Mouse (Mus musculus) CH12.LX (cell line): Measurements from ENCODE around the gene Hip1r. TPM values are rescaled to one million over a fixed set of nuclear protein-coding genes. Genes with fewer than 3 reads are reported as not detected.

Source experiments
- DNase-seq: peaks from one replicate; pipeline ENCODE4 v3.0.0-alpha.2; 2013; ENCODE audit errors: extremely low read depth
- H3K27ac ChIP-seq: 2 replicates; pipeline ENCODE4 v1.5.1; 2012; ENCODE audit warnings: low read depth, mild to moderate bottlenecking, control low read depth, moderate library complexity; ENCODE audit not compliant: insufficient read depth
- H3K27me3 ChIP-seq: replicated peaks from 2 replicates; pipeline ENCODE3; 2012; ENCODE audit warnings: inconsistent platforms
- H3K36me3 ChIP-seq, 2 experiments: replicated peaks in 1 of 2; 2 replicates each; pipeline versions ENCODE3 to v1.6.1; 2012; ENCODE audit warnings: inconsistent platforms in 1 of 2, low read length in 1 of 2, mild to moderate bottlenecking in 1 of 2, mixed read lengths in 1 of 2, moderate library complexity in 1 of 2; ENCODE audit not compliant: control insufficient read depth in 1 of 2, insufficient read depth in 1 of 2
- H3K4me1 ChIP-seq, 2 experiments: 2 replicates each; pipeline ENCODE4 v1.6.1; 2012; ENCODE audit warnings: inconsistent platforms in 1 of 2, moderate library complexity in 1 of 2; ENCODE audit not compliant: insufficient read depth in 2 of 2, control insufficient read depth in 1 of 2
- H3K4me2 ChIP-seq: 2 replicates; pipeline ENCODE4 v1.6.1; 2012; ENCODE audit warnings: low read depth, mild to moderate bottlenecking, control low read depth; ENCODE audit not compliant: poor library complexity, insufficient read depth, severe bottlenecking
- H3K4me3 ChIP-seq, 3 experiments: fragments of 150-350 bp in 1 of 3; sonication (generic) in 1 of 3; replicated peaks in 1 of 3; 2 replicates each; pipeline versions ENCODE3 to v1.5.1; 2011 to 2012; ENCODE audit warnings: low read depth in 2 of 3, low read length in 2 of 3, mild to moderate bottlenecking in 2 of 3, moderate library complexity in 2 of 3, control low read depth in 1 of 3, improper control_type of control experiment in 1 of 3, inconsistent platforms in 1 of 3, mixed read lengths in 1 of 3; ENCODE audit not compliant: poor library complexity in 1 of 3
- H3K79me2 ChIP-seq: replicated peaks from 2 replicates; pipeline ENCODE4 v1.6.1; 2012; ENCODE audit warnings: mild to moderate bottlenecking, moderate library complexity; ENCODE audit not compliant: control insufficient read depth, poor library complexity, insufficient read depth, severe bottlenecking; ENCODE audit errors: extremely low read depth
- H3K9ac ChIP-seq: 2 replicates; pipeline ENCODE4 v1.6.1; 2012; ENCODE audit warnings: low read depth, mild to moderate bottlenecking, control low read depth, moderate library complexity; ENCODE audit not compliant: insufficient read depth
- H3K9me3 ChIP-seq: replicated peaks from 2 replicates; pipeline ENCODE3; 2012; ENCODE audit warnings: low read length, inconsistent platforms, mixed read lengths
- BHLHE40 ChIP-seq: IDR thresholded peaks from 2 replicates; pipeline ENCODE4 v1.6.1; 2011; ENCODE audit warnings: mild to moderate bottlenecking, low read depth, low read length, improper control_type of control experiment
- CTCF ChIP-seq, 2 experiments: IDR thresholded peaks in 1 of 2; conservative IDR thresholded peaks in 1 of 2; 2 replicates each; pipeline ENCODE4 v1.5.1; 2011 to 2012; ENCODE audit warnings: low read depth in 2 of 2, low read length in 2 of 2, improper control_type of control experiment in 1 of 2, inconsistent platforms in 1 of 2, mild to moderate bottlenecking in 1 of 2, moderate library complexity in 1 of 2
- GABPA ChIP-seq: IDR thresholded peaks from 2 replicates; pipeline ENCODE4 v1.6.1; 2012; ENCODE audit warnings: low read depth, low read length, improper control_type of control experiment, inconsistent platforms; ENCODE audit not compliant: insufficient replicate concordance
- MAFK ChIP-seq: IDR thresholded peaks from 2 replicates; pipeline ENCODE4 v1.6.1; 2011; ENCODE audit warnings: low read length, improper control_type of control experiment; ENCODE audit not compliant: insufficient replicate concordance
- MAX ChIP-seq: IDR thresholded peaks from 2 replicates; pipeline ENCODE4 v1.6.1; 2011; ENCODE audit warnings: low read length, improper control_type of control experiment
- MAZ ChIP-seq: IDR thresholded peaks from 2 replicates; pipeline ENCODE4 v1.6.1; 2012; ENCODE audit warnings: low read depth, mild to moderate bottlenecking, inconsistent platforms, low read length, improper control_type of control experiment, moderate library complexity
- MEF2A ChIP-seq: IDR thresholded peaks from 2 replicates; pipeline ENCODE4 v1.6.1; 2014; ENCODE audit warnings: low read depth, mild to moderate bottlenecking, inconsistent platforms, low read length, improper control_type of control experiment, borderline replicate concordance
- MXI1 ChIP-seq: IDR thresholded peaks from 2 replicates; pipeline ENCODE4 v1.6.1; 2011; ENCODE audit warnings: mild to moderate bottlenecking, low read depth, low read length, improper control_type of control experiment
- MYC ChIP-seq: IDR thresholded peaks from 2 replicates; pipeline ENCODE4 v1.6.1; 2011; ENCODE audit warnings: low read depth, mild to moderate bottlenecking, improper control_type of control experiment, low read length
- NRF1 ChIP-seq: IDR thresholded peaks from 2 replicates; pipeline ENCODE4 v1.6.1; 2014; ENCODE audit warnings: low read depth, mild to moderate bottlenecking, inconsistent platforms, low read length, improper control_type of control experiment, moderate library complexity
- PAX5 ChIP-seq: IDR thresholded peaks from 2 replicates; pipeline ENCODE4 v1.6.1; 2012; ENCODE audit warnings: low read length, inconsistent platforms, mixed read lengths
- POLR2A ChIP-seq: IDR thresholded peaks from 2 replicates; pipeline ENCODE4 v1.6.1; 2011; ENCODE audit warnings: low read depth, mild to moderate bottlenecking, improper control_type of control experiment, low read length
- RAD21 ChIP-seq: IDR thresholded peaks from 2 replicates; pipeline ENCODE4 v1.6.1; 2011; ENCODE audit warnings: low read depth, mild to moderate bottlenecking, low read length, improper control_type of control experiment, moderate library complexity
- SMC3 ChIP-seq: IDR thresholded peaks from 2 replicates; pipeline ENCODE4 v1.6.1; 2011; ENCODE audit warnings: low read depth, low read length, improper control_type of control experiment
- UBTF ChIP-seq: IDR thresholded peaks from 2 replicates; pipeline ENCODE4 v1.6.1; 2012; ENCODE audit warnings: low read depth, mild to moderate bottlenecking, inconsistent platforms, low read length, improper control_type of control experiment, moderate library complexity
- USF1 ChIP-seq: IDR thresholded peaks from 2 replicates; pipeline ENCODE4 v1.6.1; 2014; ENCODE audit warnings: low read depth, mild to moderate bottlenecking, inconsistent platforms, low read length, improper control_type of control experiment
- USF2 ChIP-seq: conservative IDR thresholded peaks from 2 replicates; pipeline ENCODE4 v1.6.1; 2011; ENCODE audit warnings: low read depth, low read length, improper control_type of control experiment
- ZKSCAN1 ChIP-seq: IDR thresholded peaks from 2 replicates; pipeline ENCODE4 v1.6.1; 2012; ENCODE audit warnings: low read depth, inconsistent platforms, low read length, improper control_type of control experiment, borderline replicate concordance
- ZMIZ1 ChIP-seq: IDR thresholded peaks from 2 replicates; pipeline ENCODE4 v1.6.1; 2012; ENCODE audit warnings: low read depth, mild to moderate bottlenecking, inconsistent platforms, low read length, improper control_type of control experiment
- ZNF384 ChIP-seq: IDR thresholded peaks from 2 replicates; pipeline ENCODE4 v1.6.1; 2012; ENCODE audit warnings: low read depth, low read length, improper control_type of control experiment, inconsistent platforms
- dilution Hi-C: fragments of 300-500 bp; cut with MboI; formaldehyde crosslinking; loops from 2 replicates; pipeline ENCODE4 v1.14.3; 2020; ENCODE audit warnings: low sequenced_read_pairs; ENCODE audit not compliant: extremely low pct_unique_long_range_greater_than_20kb, extremely low pct_ligation_motif_present
- in situ Hi-C: fragments of 300-500 bp; cut with MboI; formaldehyde crosslinking; loops from 3 replicates; pipeline ENCODE4 v1.14.3; 2019; ENCODE audit warnings: low sequenced_read_pairs, low pct_ligation_motif_present, low pct_unique_long_range_greater_than_20kb, mixed read lengths
- polyA plus RNA-seq: library from polyadenylated mRNA; unstranded; fragments of >175 nt; gene quantifications from 2 replicates; pipeline ENCODE4 v1.2.1, GENCODE M21; 2012; ENCODE audit warnings: low read depth; ENCODE audit not compliant: insufficient read length
- total RNA-seq, 2 experiments: library from RNA; depleted of rRNA; stranded (reverse); fragments of 300-350 nt in 1 of 2; fragments of >200 nt in 1 of 2; gene quantifications; 2 replicates each; pipeline ENCODE4 v1.2.3; 2012 to 2014

The Hip1r gene
- total and polyA plus RNA-seq, 3 experiments, result 26.1 to 49.8 (median 44.7) TPM

DNA sequence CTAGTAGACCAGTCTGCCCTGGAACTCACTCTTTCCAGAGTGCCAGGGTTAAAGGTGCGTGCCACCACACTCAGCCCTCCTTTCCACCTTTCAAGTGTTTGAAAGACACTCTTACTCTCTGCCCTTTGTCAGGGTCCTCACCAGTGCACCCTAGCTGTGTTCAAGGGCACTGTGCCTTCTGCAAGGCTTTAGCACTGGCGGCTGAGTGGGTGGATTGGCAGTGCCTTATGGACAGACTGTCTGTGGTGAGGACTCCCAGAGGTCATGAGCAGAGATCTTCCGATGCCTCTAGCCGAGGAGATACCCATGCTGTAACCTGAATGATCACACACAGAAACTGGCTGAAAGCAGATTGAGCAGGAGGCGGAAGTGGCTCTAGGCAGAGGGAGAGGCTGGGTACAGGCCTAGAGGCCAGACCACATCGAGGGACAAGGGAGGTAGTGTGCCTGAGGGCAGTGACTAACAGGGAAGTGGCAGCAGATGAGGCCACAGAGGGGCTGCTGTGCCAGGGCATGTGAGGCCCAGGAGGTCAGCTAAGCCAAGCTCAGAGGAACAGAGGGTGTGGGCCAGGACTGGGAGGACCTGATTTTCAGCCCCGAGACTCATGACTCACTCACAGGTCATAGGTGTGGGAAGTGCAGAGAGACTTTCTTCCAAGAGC lies 73.4 kb downstream of the Hip1r start:
- in situ Hi-C loops, result no loop called here
- Histone ChIP-seq H3K9ac (no peak overlapping the region), H3K79me2 (no peaks in the 10 kb centered on the region), H3K4me1 (peaks cover 7 to 20% of the 10 kb centered on the region in 2 experiments), H3K27ac (no peak overlapping the region), H3K4me3 (no peak overlapping the region), H3K9me3 (no peaks in the 10 kb centered on the region), H3K27me3 (no peaks in the 10 kb centered on the region), H3K4me2 (no peak overlapping the region), H3K36me3 (no peaks in the 10 kb centered on the region)
- DNase-seq, result no peak
- no peak for TF ChIP-seq MAX
- TF ChIP-seq MAZ, result no peak
- no peak for TF ChIP-seq MEF2A
- no peak for TF ChIP-seq MYC
- no peak for TF ChIP-seq BHLHE40
- TF ChIP-seq GABPA, result no peak
- no peak for TF ChIP-seq NRF1
- no peak for TF ChIP-seq USF2
- no peak for TF ChIP-seq MAFK
- no peak for TF ChIP-seq ZKSCAN1
- TF ChIP-seq ZNF384, result no peak
- TF ChIP-seq MXI1, result no peak
- no peak for TF ChIP-seq ZMIZ1
- TF ChIP-seq POLR2A, result no peak
- TF ChIP-seq SMC3, result no peak
- no peak for TF ChIP-seq PAX5
- dilution Hi-C loops, result no loop called here

- H3K9me3 ChIP-seq, result no peaks in the 10 kb centered on the region
- in situ Hi-C loops (no loop called here), dilution Hi-C loops (no loop called here)
- no peak overlapping the region for H3K4me2 ChIP-seq
- H3K9ac ChIP-seq, result no peak overlapping the region
- no peak overlapping the region for H3K27ac ChIP-seq
- no peaks in the 10 kb centered on the region for H3K79me2 ChIP-seq
- no peaks in the 10 kb centered on the region for H3K27me3 ChIP-seq
- H3K4me1 ChIP-seq, result peaks cover 10 to 33% of the 10 kb centered on the region in 2 experiments
- no peak for TF ChIP-seq CTCF (conservative IDR thresholded peaks at IDR 0.05 in 1 of 2, IDR thresholded peaks at IDR 0.05 in 1 of 2; ENCODE audit: low read depth in 2 of 2, low read length in 2 of 2)
- no peak for TF ChIP-seq GABPA
- TF ChIP-seq UBTF, result no peak
- TF ChIP-seq MAX, result no peak
- no peak for TF ChIP-seq RAD21
- TF ChIP-seq USF1, result no peak
- no peak overlapping the region for H3K4me3 ChIP-seq
- H3K36me3 ChIP-seq, result no peaks in the 10 kb centered on the region
- DNase-seq, result no peak
These were observed 76.0 kb downstream of the Hip1r start for GRCm38 (mm10) chr5:124049249-124050045.
